Mouse (Mus musculus) embryo, embryonic 10.5 days (tissue): ENCODE measurements around the gene Aloxe3.

Experiments
- DNase-seq: peaks from one replicate; pipeline ENCODE4 v3.0.0-alpha.2; 2015; ENCODE audit warnings: low spot score

The Aloxe3 gene

GRCm38 (mm10) chr11:69109032-69109900 lies 16.4 kb upstream of the Aloxe3 start:
- no peak for DNase-seq

- peak; percentile 97 for DNase-seq
Observed at GRCm38 (mm10) chr11:69110319-69111046, 15.2 kb upstream of the Aloxe3 start.

- DNase-seq = peak; percentile 50
Observed at GRCm38 (mm10) chr11:69111051-69111810, 14.5 kb upstream of the Aloxe3 start.

- no peak for DNase-seq
Observed at GRCm38 (mm10) chr11:69111865-69112264, 13.8 kb upstream of the Aloxe3 start.

- no peak for DNase-seq
Observed at GRCm38 (mm10) chr11:69114018-69114417, 11.7 kb upstream of the Aloxe3 start.

- DNase-seq = no peak
Observed at GRCm38 (mm10) chr11:69114621-69115020, 11.1 kb upstream of the Aloxe3 start.

- DNase-seq = no peak
Observed at GRCm38 (mm10) chr11:69116843-69117242, 8.9 kb upstream of the Aloxe3 start.

GRCm38 (mm10) chr11:69117737-69118695 lies 7.7 kb upstream of the Aloxe3 start:
- DNase-seq = peak; percentile 79

- DNase-seq = peak; percentile 97
Observed at GRCm38 (mm10) chr11:69118765-69119164, 6.9 kb upstream of the Aloxe3 start.

- DNase-seq = peak; percentile 22
Observed at GRCm38 (mm10) chr11:69119446-69120155, 6.1 kb upstream of the Aloxe3 start.

- peak; percentile 80 for DNase-seq
Observed at GRCm38 (mm10) chr11:69120221-69121000, 5.3 kb upstream of the Aloxe3 start, which contains the start of gene Hes7. Gene Hes7 (plus strand): TSS chr11:69120404.

GRCm38 (mm10) chr11:69121001-69121740 lies 4.5 kb upstream of the Aloxe3 start:
- DNase-seq = peak; percentile 58

GRCm38 (mm10) chr11:69121741-69122335 lies 3.9 kb upstream of the Aloxe3 start:
- DNase-seq = peak; percentile 68

GRCm38 (mm10) chr11:69122336-69122951 lies 3.3 kb upstream of the Aloxe3 start, which contains the start of gene 9130213A22Rik:
Gene 9130213A22Rik (minus strand): TSS chr11:69122589.
- peak; percentile 92 for DNase-seq

- DNase-seq = peak; percentile 97
Observed at GRCm38 (mm10) chr11:69123056-69123692, 2.5 kb upstream of the Aloxe3 start.

- DNase-seq = peak; percentile 98
Observed at GRCm38 (mm10) chr11:69123693-69124497, 1.8 kb upstream of the Aloxe3 start.

- peak; percentile 93 for DNase-seq
Observed at GRCm38 (mm10) chr11:69124498-69124847, 1.2 kb upstream of the Aloxe3 start.
